Mouse (Mus musculus): ENCODE data around the gene Cryz.
"Not testable (repeated sequence)": the region's sequence is repeated elsewhere in the genome, so short reads cannot be mapped to it uniquely, and the experiment has no call there.

DNA sequence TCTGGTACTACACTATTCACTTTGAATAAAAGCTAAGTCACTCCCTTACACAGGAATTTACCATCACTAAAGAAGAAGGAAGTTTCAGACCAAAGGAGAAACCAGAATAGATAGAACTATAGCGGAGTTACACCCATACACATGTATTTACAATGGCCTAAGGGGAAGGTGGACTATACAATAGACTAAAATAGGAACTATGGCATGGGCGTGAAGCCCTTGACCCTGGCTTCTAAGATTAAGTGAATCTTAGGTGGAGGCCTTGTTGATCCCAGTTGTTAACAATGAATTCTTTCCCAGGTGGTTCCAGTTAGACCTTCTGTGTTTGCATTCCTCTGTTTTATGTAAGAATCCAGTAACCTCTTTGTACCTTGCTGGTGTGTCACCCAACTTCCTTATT is 34.8 kb downstream of the Cryz start:
- not testable (repeated sequence) for TF ChIP-seq ZMIZ1 (IDR thresholded peaks at IDR 0.05; ENCODE audit: low read depth, low read length); ZKSCAN1 (IDR thresholded peaks at IDR 0.05; ENCODE audit: low read depth, low read length); CTCF (IDR thresholded peaks at IDR 0.05 in 2 of 3, conservative IDR thresholded peaks at IDR 0.05 in 1 of 3; ENCODE audit: control insufficient read depth in 1 of 3, insufficient read depth in 1 of 3, low read depth in 2 of 3, low read length in 3 of 3, poor library complexity in 1 of 3, severe bottlenecking in 1 of 3); KAT2A (conservative IDR thresholded peaks at IDR 0.05; ENCODE audit: low read depth, low read length); POLR2A (IDR thresholded peaks at IDR 0.05; ENCODE audit: control insufficient read depth in 1 of 2, insufficient read depth in 1 of 2, low read depth in 1 of 2, low read length in 2 of 2, poor library complexity in 1 of 2); ELF1 (IDR thresholded peaks at IDR 0.05; ENCODE audit: low read depth, low read length); TCF12 (IDR thresholded peaks at IDR 0.05; ENCODE audit: low read depth, low read length); RAD21 (IDR thresholded peaks at IDR 0.05; ENCODE audit: low read depth, low read length); GATA1 (IDR thresholded peaks at IDR 0.05; ENCODE audit: low read depth, low read length); HCFC1 (IDR thresholded peaks at IDR 0.05; ENCODE audit: low read depth, low read length); EP300 (IDR thresholded peaks at IDR 0.05; ENCODE audit: low read depth in 1 of 2, low read length in 2 of 2); UBTF (IDR thresholded peaks at IDR 0.05; ENCODE audit: borderline replicate concordance, insufficient read depth, low read depth, low read length)

All from MEL (cell line).